Mouse (Mus musculus) liver, adult 2 months (tissue): ENCODE measurements around the gene Fbrsl1. TPM values are rescaled to one million over a fixed set of nuclear protein-coding genes. Genes with fewer than 3 reads are reported as not detected.

Experiments
- DNase-seq: peaks from one replicate; pipeline ENCODE4 v3.0.0-alpha.2; 2011; ENCODE audit warnings: low read depth, low spot score; ENCODE audit errors: extremely low read depth
- H3K27ac ChIP-seq: fragments of 200-500 bp; replicated peaks from 2 replicates; pipeline ENCODE4 v1.5.1; 2012; ENCODE audit warnings: low read depth, mild to moderate bottlenecking, control low read depth, inconsistent platforms, low read length; ENCODE audit not compliant: insufficient read depth
- H3K27me3 ChIP-seq: fragments of 200-500 bp; 2 replicates; pipeline ENCODE4 v1.6.1; 2012; ENCODE audit warnings: mild to moderate bottlenecking, moderate library complexity, low read length, inconsistent platforms; ENCODE audit not compliant: control insufficient read depth, insufficient read depth
- H3K36me3 ChIP-seq: fragments of 200-500 bp; 2 replicates; pipeline ENCODE4 v1.6.1; 2012; ENCODE audit warnings: low read length, inconsistent platforms; ENCODE audit not compliant: control insufficient read depth, insufficient read depth
- H3K4me1 ChIP-seq: fragments of 200-500 bp; 2 replicates; pipeline ENCODE4 v1.6.1; 2011; ENCODE audit warnings: low read length; ENCODE audit not compliant: control insufficient read depth, insufficient read depth
- H3K4me3 ChIP-seq: fragments of 200-500 bp; 2 replicates; pipeline ENCODE4 v1.5.1; 2011; ENCODE audit warnings: low read depth, mild to moderate bottlenecking, control low read depth, low read length, moderate library complexity; ENCODE audit not compliant: insufficient read depth
- H3K79me2 ChIP-seq: fragments of 200-500 bp; 2 replicates; pipeline ENCODE4 v1.6.1; 2012; ENCODE audit warnings: inconsistent platforms, mild to moderate bottlenecking, low read length, moderate library complexity; ENCODE audit not compliant: control insufficient read depth, insufficient read depth
- H3K9ac ChIP-seq: fragments of 200-500 bp; 2 replicates; pipeline ENCODE4 v1.6.1; 2012; ENCODE audit warnings: low read depth, mild to moderate bottlenecking, control low read depth, inconsistent platforms, low read length
- CTCF ChIP-seq: fragments of 200-500 bp; IDR thresholded peaks from 2 replicates; pipeline ENCODE4 v1.5.1; 2011; ENCODE audit warnings: low read depth, low read length, control low read depth
- POLR2A ChIP-seq: fragments of 200-500 bp; IDR thresholded peaks from 2 replicates; pipeline ENCODE4 v1.6.1; 2011; ENCODE audit warnings: low read length, control low read depth; ENCODE audit not compliant: insufficient read depth; ENCODE audit errors: extremely low read depth
- WGBS: fragments of 180-500 bp; shearing (Covaris S2); methylation state at CpG from one replicate; pipeline ENCODE4 v1.1.7; 2018; 5-methylcytosine and 5-hydroxymethylcytosine counted together
- polyA plus RNA-seq: library from polyadenylated mRNA; depleted of rRNA; stranded (reverse); fragments of >200 nt; gene quantifications from 2 replicates; pipeline ENCODE4 v1.2.3, GENCODE M21; 2012; rRNA removed
- total RNA-seq: library from RNA; depleted of rRNA; stranded (reverse); fragments of >200 nt; gene quantifications from 2 replicates; pipeline ENCODE4 v1.2.3, GENCODE M21; 2014; rRNA removed

Gene Fbrsl1
- total and polyA plus RNA-seq, 2 experiments: 4.9 to 29.8 TPM

DNA sequence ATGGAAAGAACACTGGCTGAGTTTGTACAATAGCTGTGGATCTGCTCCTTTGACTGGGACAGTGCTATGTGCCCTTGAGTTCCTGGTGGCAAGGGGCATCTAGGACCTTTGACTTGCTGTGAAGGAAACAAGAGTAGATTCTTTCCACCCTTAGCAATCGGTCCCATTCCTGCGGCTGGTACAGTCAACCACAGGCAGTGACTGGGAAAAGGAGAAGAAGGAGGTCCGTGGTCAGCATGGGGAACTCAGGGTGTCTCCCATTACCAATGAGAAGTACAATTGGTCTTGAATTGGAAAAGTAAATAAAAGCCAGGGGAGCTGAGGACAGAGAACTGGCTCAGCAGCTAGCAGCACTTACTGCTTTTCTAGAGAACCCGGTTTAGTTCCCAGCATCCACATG lies 102.8 kb downstream of the Fbrsl1 start:
- TF ChIP-seq POLR2A (no peak), CTCF (no peak)
- peaks cover 11% of the 10 kb centered on the region for H3K27me3 ChIP-seq
- H3K79me2 ChIP-seq: no peaks in the 10 kb centered on the region
- no peak overlapping the region for H3K9ac ChIP-seq
- H3K4me3 ChIP-seq: no peak overlapping the region
- no peak overlapping the region for H3K27ac ChIP-seq
- WGBS: 76% methylated on average over 4 of the region's 4 CpGs
- no peaks in the 10 kb centered on the region for H3K36me3 ChIP-seq
- 0 out of 2 replicates have a peak, but pooled peaks cover 5% of the 10 kb centered on the region for H3K4me1 ChIP-seq
- no peak for DNase-seq

DNA sequence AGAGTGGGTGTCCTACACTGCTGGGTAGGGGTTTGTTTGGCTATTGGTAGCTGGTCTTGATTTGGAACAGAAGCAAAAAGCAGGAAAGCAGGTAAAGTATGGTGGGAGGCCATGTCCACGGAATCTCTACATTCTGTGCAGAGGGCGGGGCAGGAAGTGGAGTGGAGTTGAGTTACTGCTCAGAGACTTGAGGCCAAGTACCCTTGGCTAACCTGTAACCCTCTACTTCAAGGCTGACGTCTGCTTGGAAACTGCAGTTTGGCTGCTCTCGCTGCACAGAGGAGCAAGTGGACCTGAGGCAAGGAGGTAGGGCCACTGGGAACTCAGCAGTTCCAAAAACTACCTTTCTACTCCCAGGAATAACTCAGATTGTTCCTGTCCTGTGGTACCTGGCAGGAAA lies 103.8 kb downstream of the Fbrsl1 start, which contains the start of gene Lrcol1:
Lrcol1 (plus strand) TSS at position 207 of the 400 bp plus-strand sequence.
- 83% methylated on average over 4 of the region's 4 CpGs for WGBS
- peaks cover 11% of the 10 kb centered on the region for H3K27me3 ChIP-seq
- no peak for TF ChIP-seq CTCF
- no peak for TF ChIP-seq POLR2A
- H3K4me3 ChIP-seq: no peak within 1 kb of the TSS
- H3K79me2 ChIP-seq: no peaks in the 10 kb centered on the region
- no peak for DNase-seq
- 0 out of 2 replicates have a peak, but pooled peaks cover 5% of the 10 kb centered on the region for H3K4me1 ChIP-seq
- no peaks in the 10 kb centered on the region for H3K36me3 ChIP-seq
- no peak within 1 kb of the TSS for H3K9ac ChIP-seq
- no peak within 1 kb of the TSS for H3K27ac ChIP-seq

DNA sequence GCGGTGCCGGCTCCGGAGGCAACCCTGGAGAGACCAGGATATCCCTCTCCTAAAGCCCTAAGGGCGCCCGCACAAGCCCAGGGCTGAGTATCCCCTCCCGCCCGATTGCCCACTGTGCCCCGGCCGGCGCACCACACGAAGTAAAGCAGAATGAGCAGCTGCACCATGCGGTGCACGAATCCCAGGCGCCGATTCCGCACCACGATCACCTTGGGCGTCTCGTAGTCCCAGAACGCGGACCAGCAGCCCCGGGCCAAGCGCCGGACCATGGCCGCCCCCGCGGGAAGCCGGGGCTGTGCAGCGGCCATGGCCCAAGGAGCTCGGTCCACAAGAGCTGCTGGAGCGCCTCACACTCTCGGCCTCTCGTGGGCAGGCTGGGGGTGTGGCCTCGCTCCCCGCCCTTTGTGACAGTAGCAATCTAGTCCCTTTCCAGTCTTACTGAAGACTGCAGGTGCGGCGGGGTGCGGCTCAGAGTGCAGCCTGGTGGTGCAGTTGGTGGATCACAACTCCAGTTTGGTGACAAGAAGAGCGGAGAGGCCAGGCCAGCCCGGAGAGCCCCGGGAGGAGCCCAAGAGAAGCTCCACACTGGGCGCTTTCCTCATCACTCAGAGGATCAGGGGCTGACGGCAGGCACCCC lies 105.5 kb downstream of the Fbrsl1 start, which contains the start of gene P2rx2:
P2rx2 (minus strand) TSS at position 565 of the 637 bp plus-strand sequence.
- 3% methylated on average over 43 of the region's 43 CpGs for WGBS
- Histone ChIP-seq H3K4me3 (peak within 1 kb of the TSS; percentile 33; the same call in 1 of the 2 replicates), H3K4me1 (0 out of 2 replicates have a peak, but pooled peaks cover 5% of the 10 kb centered on the region), H3K36me3 (no peaks in the 10 kb centered on the region), H3K27ac (no peak within 1 kb of the TSS), H3K27me3 (peaks cover 11% of the 10 kb centered on the region), H3K79me2 (no peaks in the 10 kb centered on the region), H3K9ac (peak within 1 kb of the TSS; percentile 38)
- TF ChIP-seq POLR2A (no peak), CTCF (no peak)
- DNase-seq: peak; percentile 9

DNA sequence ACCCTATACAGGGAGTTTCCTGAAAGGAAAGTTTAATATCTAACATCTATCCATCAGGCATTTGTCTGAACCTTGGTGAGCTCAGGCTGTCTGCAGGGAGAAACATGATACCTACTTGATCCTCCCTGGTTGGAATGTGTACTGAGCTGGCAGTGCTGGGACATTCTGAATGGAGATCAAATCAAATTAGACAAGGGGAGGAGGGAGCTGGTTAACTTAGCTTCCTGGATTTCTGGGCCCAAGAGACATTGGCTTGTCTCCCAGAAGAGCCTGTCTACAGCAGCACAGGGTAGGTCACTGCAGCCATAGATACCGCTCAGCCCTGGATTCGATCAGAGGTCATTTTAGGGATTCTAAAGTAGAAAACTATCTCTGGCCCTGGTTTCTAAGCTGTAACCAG lies 109.5 kb downstream of the Fbrsl1 start:
- Histone ChIP-seq H3K4me1 (0 out of 2 replicates have a peak, but pooled peaks cover 5% of the 10 kb centered on the region), H3K79me2 (no peaks in the 10 kb centered on the region), H3K36me3 (no peaks in the 10 kb centered on the region), H3K27ac (no peak overlapping the region), H3K4me3 (no peak overlapping the region), H3K27me3 (peaks cover 11% of the 10 kb centered on the region), H3K9ac (no peak overlapping the region)
- 29% methylated on average over 2 of the region's 2 CpGs for WGBS
- DNase-seq: no peak
- TF ChIP-seq CTCF (no peak), POLR2A (no peak)

DNA sequence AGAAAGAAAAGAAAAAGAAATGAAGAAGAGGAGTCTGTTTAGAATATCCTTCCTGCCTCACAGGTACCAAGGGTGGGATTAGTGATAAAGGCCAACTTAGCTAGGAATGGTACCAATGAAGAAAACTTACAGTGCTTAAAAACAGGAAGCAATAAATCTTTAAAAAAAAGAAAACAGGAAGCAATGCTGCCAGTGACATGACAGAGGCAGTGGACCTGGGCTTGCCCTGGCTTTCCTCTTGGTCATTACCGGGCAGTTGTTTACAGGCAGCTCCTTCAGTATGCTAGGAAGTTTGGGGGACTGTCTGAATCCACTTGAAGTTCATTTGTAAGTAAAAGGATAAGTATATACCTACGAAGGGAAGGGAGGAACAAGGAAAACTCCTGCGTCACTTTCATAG lies 117.8 kb downstream of the Fbrsl1 start:
- no peak for TF ChIP-seq POLR2A
- no peak for TF ChIP-seq CTCF
- DNase-seq: no peak
- no peaks in the 10 kb centered on the region for H3K79me2 ChIP-seq
- WGBS: 69% methylated on average over 3 of the region's 3 CpGs
- H3K4me1 ChIP-seq: no peaks in the 10 kb centered on the region
- no peak overlapping the region for H3K4me3 ChIP-seq
- no peaks in the 10 kb centered on the region for H3K27me3 ChIP-seq
- no peak overlapping the region for H3K27ac ChIP-seq
- no peaks in the 10 kb centered on the region for H3K36me3 ChIP-seq
- H3K9ac ChIP-seq: no peak overlapping the region

DNA sequence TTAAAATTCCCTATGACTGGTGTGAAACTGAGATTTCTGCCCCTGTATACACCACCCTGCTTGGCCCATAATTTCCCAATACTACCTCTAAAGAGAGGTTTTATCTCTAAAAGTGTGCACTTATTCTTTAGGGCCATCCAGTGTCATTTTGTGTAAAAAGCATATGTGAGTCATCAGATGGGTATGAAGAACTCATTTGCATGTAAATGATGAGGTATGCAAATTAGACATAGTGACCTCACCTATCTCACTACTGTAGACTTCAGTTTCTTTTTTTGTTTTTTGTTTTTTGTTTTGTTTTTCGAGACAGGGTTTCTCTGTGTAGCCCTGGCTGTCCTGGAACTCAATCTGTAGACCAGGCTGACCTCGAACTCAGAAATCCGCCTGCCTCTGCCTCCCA lies 135.2 kb downstream of the Fbrsl1 start:
- TF ChIP-seq CTCF (no peak), POLR2A (no peak)

More for the DNA sequence above, 135.2 kb downstream of the Fbrsl1 start:
- Histone ChIP-seq H3K27me3 (no peaks in the 10 kb centered on the region), H3K79me2 (no peaks in the 10 kb centered on the region), H3K4me1 (no peaks in the 10 kb centered on the region), H3K4me3 (no peak overlapping the region), H3K9ac (no peak overlapping the region), H3K27ac (no peak overlapping the region), H3K36me3 (no peaks in the 10 kb centered on the region)
- no peak for DNase-seq
- 97% methylated on average over 3 of the region's 3 CpGs for WGBS

Other genes starting within 250 kb of the Fbrsl1 start
- 16.5 and 17.0 TPM in 2 replicates for gene Ankle2, start 217.5 kb downstream of the Fbrsl1 start, total RNA-seq
- 4.9 and 5.6 TPM in 2 replicates for gene Ankle2, start 217.5 kb downstream of the Fbrsl1 start, polyA plus RNA-seq
- 15.1 and 16.7 TPM in 2 replicates for gene Pgam5, start 178.6 kb downstream of the Fbrsl1 start, total RNA-seq
- gene Pgam5, start 178.6 kb downstream of the Fbrsl1 start, polyA plus RNA-seq: 15.0 TPM in 2 replicates
- 238 and 259 TPM in 2 replicates for gene Pxmp2, start 162.3 kb downstream of the Fbrsl1 start, total RNA-seq
- gene Pxmp2, start 162.3 kb downstream of the Fbrsl1 start, polyA plus RNA-seq: 163 and 206 TPM in 2 replicates
- 1.9 and 3.1 TPM in 2 replicates for gene Pole, start 162.2 kb downstream of the Fbrsl1 start, total RNA-seq
- gene Pole, start 162.2 kb downstream of the Fbrsl1 start, polyA plus RNA-seq: 0.93 and 1.1 TPM in 2 replicates
- gene P2rx2, start 105.3 kb downstream of the Fbrsl1 start, total RNA-seq: not detected in 2 replicates
- 0.07 TPM in 1 of 2 replicates, not detected in the other for gene P2rx2, start 105.3 kb downstream of the Fbrsl1 start, polyA plus RNA-seq
- gene Lrcol1, start 103.8 kb downstream of the Fbrsl1 start, total RNA-seq: not detected in 2 replicates
- gene Lrcol1, start 103.8 kb downstream of the Fbrsl1 start, polyA plus RNA-seq: not detected in 2 replicates
- 0.07 TPM in 1 of 2 replicates, not detected in the other for gene Galnt9, start 95.9 kb upstream of the Fbrsl1 start, total RNA-seq
- gene Galnt9, start 95.9 kb upstream of the Fbrsl1 start, polyA plus RNA-seq: 0.05 TPM in 1 of 2 replicates, not detected in the other
- 2.7 and 3.2 TPM in 2 replicates for gene Noc4l, start 204.9 kb upstream of the Fbrsl1 start, total RNA-seq
- gene Noc4l, start 204.9 kb upstream of the Fbrsl1 start, polyA plus RNA-seq: 24.1 and 38.5 TPM in 2 replicates
- 2.4 TPM in 2 replicates for gene Ddx51, start 204.9 kb upstream of the Fbrsl1 start, total RNA-seq
- gene Ddx51, start 204.9 kb upstream of the Fbrsl1 start, polyA plus RNA-seq: 9.2 and 12.2 TPM in 2 replicates